Mouse (Mus musculus) thymus, postnatal 0 days (tissue): ENCODE results near the gene Olfr323. TPM values are rescaled to one million over a fixed set of nuclear protein-coding genes. Genes with fewer than 3 reads are reported as not detected.

ENCODE experiments used
- DNase-seq: peaks from one replicate; pipeline ENCODE4 v3.0.0-alpha.2; 2015; ENCODE audit warnings: low spot score
- polyA plus RNA-seq: library from polyadenylated mRNA; unstranded; fragments of >200 nt; fragmentation: Nextera tagmentation; extraction: Ambion mirVana; gene quantifications from 2 replicates; pipeline ENCODE4 v1.2.1, GENCODE M21; 2015

Olfr323 gene
- polyA plus RNA-seq, 1 experiment from 2014 or later = not detected

GRCm38 (mm10) chr11:58604688-58605087 lies 25.6 kb downstream of the Olfr323 start:
- no peak for DNase-seq

GRCm38 (mm10) chr11:58602800-58603560 lies 27.3 kb downstream of the Olfr323 start:
- DNase-seq = no peak

GRCm38 (mm10) chr11:58602062-58602461 lies 28.2 kb downstream of the Olfr323 start:
- no peak for DNase-seq

DNA sequence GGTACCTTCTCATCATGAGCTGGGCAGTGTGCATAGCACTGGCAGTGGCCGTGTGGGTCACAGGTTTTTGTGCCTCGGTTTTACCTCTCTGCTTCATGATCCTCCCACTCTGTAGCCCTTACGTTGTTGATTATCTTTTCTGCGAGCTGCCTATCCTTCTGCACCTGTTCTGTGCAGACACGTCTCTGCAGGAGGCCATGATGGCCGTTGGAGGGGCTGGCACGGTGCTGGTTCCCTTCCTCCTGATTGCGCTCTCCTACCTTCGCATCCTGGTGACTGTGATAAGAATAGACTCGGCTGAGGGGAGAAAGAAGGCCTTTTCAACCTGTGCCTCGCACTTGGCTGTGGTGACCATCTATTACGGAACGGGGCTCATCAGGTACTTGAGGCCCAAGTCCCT lies 32.5 kb downstream of the Olfr323 start:
- no peak for DNase-seq

DNA sequence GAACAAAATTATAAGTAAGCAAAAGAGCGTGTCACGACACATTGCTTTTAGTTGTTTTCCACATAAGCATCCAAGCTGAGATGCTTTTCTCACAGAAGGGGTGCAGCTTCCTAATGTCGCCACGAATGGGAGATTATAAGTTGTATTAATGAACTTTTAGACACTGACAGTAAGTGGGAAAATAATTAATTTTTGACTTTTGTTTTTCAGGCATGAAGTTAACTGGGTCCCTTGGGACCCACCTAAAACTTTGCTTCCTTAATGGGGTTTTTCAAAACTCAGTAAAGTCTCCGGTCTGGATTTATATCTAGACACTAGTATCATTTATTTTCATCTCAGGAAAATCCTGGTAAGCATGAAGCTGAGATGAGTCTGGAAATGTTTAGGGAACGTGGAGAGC lies 35.5 kb downstream of the Olfr323 start, which contains the start of gene Olfr324:
TSS of gene Olfr324 (plus strand) at position 301 of the 400 bp plus-strand sequence.
- DNase-seq = no peak

DNA sequence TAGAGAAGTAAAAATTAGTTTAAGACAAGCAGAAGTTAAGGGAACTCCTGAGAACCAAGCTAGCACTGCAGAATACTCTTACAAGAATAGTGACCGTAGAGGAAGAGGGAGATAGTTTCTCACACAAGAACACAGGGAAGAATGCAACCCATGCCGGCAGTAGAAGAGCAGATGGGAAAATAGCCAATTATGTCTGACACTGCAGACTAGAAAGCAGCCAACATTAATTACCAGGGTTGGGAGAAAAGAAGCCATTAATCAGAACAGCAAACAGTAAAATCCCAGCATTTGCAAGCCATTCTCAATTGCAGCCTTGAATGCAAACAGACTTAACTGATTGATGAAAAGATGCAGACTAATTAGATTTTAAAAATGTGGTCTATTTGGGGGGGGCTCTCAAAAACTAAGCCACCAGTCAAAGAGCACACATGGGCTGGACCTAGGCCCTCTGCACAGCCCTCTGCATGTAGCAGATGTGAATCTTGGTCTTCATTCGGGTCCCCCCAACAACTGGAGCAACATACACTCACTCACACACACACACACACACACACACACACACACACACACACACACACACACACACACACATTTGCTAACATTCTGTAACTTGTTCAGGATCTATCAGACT lies 41.6 kb downstream of the Olfr323 start:
- DNase-seq = no peak

GRCm38 (mm10) chr11:58587898-58588348 lies 42.4 kb downstream of the Olfr323 start:
- DNase-seq = peak; percentile 12

GRCm38 (mm10) chr11:58578636-58579035 lies 51.7 kb downstream of the Olfr323 start:
- no peak for DNase-seq

DNA sequence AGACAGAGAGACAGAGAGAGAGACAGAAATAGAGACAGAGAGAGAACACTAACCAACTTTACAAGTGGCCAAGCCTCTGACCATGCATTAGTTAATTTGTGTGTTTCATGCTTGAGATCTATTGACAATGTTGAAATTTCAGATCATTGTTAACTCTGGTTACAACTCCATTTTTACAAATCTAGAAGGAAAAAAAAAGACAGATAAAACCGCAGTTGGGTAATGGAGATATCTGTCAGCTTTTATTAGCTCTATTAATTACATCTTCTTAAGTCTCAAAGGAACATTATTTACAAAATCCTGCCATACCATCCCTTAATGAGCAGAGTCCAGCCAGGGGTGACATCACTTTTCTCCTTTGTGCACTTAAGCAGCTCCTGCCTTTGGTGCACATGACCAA lies 52.9 kb downstream of the Olfr323 start, which contains the start of gene Olfr325:
TSS of gene Olfr325 (plus strand) at position 301 of the 400 bp plus-strand sequence.
- DNase-seq = no peak

Other genes with a start within 250 kb of the Olfr323 start
- gene 1810065E05Rik, start 209.4 kb downstream of the Olfr323 start, polyA plus RNA-seq = 0.40 and 0.64 TPM in 2 replicates
- 0.12 and 0.23 TPM in 2 replicates for gene Gm12253, start 197.9 kb downstream of the Olfr323 start, polyA plus RNA-seq
- not detected in 2 replicates for gene Lypd9, start 177.6 kb downstream of the Olfr323 start, polyA plus RNA-seq
- not detected in 2 replicates for gene Olfr30, start 168.2 kb downstream of the Olfr323 start, polyA plus RNA-seq
- gene Olfr332, start 137.9 kb downstream of the Olfr323 start, polyA plus RNA-seq = not detected in 2 replicates
- gene Olfr331, start 127.9 kb downstream of the Olfr323 start, polyA plus RNA-seq = not detected in 2 replicates
- gene Olfr330, start 95.7 kb downstream of the Olfr323 start, polyA plus RNA-seq = 0.13 TPM in 1 of 2 replicates, not detected in the other
- gene Olfr329-ps, start 84.1 kb downstream of the Olfr323 start, polyA plus RNA-seq = 0.09 TPM in 1 of 2 replicates, not detected in the other
- gene Olfr328, start 74.9 kb downstream of the Olfr323 start, polyA plus RNA-seq = 0.06 TPM in 1 of 2 replicates, not detected in the other
- not detected in 2 replicates for gene Olfr224, start 59.9 kb downstream of the Olfr323 start, polyA plus RNA-seq
- not detected in 2 replicates for gene Olfr325, start 52.8 kb downstream of the Olfr323 start, polyA plus RNA-seq
- gene Olfr324, start 35.4 kb downstream of the Olfr323 start, polyA plus RNA-seq = not detected in 2 replicates
- gene 2210407C18Rik, start 14.4 kb downstream of the Olfr323 start, polyA plus RNA-seq = 0.95 and 1.0 TPM in 2 replicates
- not detected in 2 replicates for gene Trim58, start 10.0 kb upstream of the Olfr323 start, polyA plus RNA-seq
- not detected in 2 replicates for gene Olfr322, start 28.3 kb upstream of the Olfr323 start, polyA plus RNA-seq
- not detected in 2 replicates for gene Olfr320, start 50.6 kb upstream of the Olfr323 start, polyA plus RNA-seq
- gene Olfr319, start 68.7 kb upstream of the Olfr323 start, polyA plus RNA-seq = not detected in 2 replicates
- gene Olfr318, start 93.5 kb upstream of the Olfr323 start, polyA plus RNA-seq = not detected in 2 replicates
- gene Olfr317, start 108.7 kb upstream of the Olfr323 start, polyA plus RNA-seq = not detected in 2 replicates
- gene Olfr316, start 122.2 kb upstream of the Olfr323 start, polyA plus RNA-seq = not detected in 2 replicates
- not detected in 2 replicates for gene Olfr315, start 142.7 kb upstream of the Olfr323 start, polyA plus RNA-seq
- not detected in 2 replicates for gene Olfr314, start 152.5 kb upstream of the Olfr323 start, polyA plus RNA-seq
- 1.5 and 2.2 TPM in 2 replicates for gene Fam183b, start 171.5 kb upstream of the Olfr323 start, polyA plus RNA-seq
- gene Olfr313, start 184.5 kb upstream of the Olfr323 start, polyA plus RNA-seq = 0.06 and 0.08 TPM in 2 replicates
- 0.03 TPM in 1 of 2 replicates, not detected in the other for gene Olfr312, start 198.7 kb upstream of the Olfr323 start, polyA plus RNA-seq
- not detected in 2 replicates for gene Olfr311, start 208.8 kb upstream of the Olfr323 start, polyA plus RNA-seq
- 19.2 and 20.6 TPM in 2 replicates for gene Gm12258, start 216.7 kb upstream of the Olfr323 start, polyA plus RNA-seq
- 7.7 and 9.0 TPM in 2 replicates for gene 2810021J22Rik, start 236.7 kb upstream of the Olfr323 start, polyA plus RNA-seq